Mouse (Mus musculus) CD4-positive helper T cell, adult 2 months (primary cell): ENCODE results near the gene Dnajb8.

Source experiments
- DNase-seq: peaks from one replicate; pipeline ENCODE4 v3.0.0-alpha.2; 2012; ENCODE audit warnings: low read depth, missing footprints, low spot score

Gene Dnajb8

DNA sequence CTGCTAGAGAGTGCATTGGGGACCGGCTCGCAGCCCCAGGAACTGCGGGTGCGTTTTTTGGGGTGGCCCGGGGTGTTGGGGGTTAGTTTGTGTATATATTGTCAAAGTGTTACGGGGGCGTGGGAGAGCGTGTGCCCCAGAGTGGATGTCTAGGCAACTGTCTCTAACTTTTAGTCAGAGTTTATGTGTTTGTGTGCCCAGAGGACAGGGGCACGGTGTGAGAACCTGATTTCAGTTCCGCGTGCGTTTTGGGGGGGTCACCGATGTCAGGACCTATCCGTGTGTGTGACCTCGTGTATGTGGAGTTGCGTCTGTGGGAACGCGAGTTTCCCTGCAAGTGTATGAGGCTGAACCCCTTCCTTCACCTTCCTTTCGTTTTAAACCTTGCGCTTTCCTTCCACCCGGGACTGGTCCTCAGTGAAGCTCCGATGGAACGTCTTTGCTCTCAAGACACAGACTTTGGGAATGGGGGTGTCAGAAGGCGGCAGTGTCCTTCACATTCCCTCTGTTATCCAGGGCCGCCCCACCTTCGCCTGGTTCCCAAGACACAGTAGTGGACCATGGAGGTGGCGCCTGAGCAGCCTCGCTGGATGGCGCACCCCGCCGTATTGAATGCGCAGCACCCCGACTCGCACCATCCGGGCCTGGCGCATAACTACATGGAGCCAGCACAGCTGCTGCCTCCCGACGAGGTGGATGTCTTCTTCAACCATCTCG lies 22.9 kb upstream of the Dnajb8 start:
- DNase-seq = no peak

DNA sequence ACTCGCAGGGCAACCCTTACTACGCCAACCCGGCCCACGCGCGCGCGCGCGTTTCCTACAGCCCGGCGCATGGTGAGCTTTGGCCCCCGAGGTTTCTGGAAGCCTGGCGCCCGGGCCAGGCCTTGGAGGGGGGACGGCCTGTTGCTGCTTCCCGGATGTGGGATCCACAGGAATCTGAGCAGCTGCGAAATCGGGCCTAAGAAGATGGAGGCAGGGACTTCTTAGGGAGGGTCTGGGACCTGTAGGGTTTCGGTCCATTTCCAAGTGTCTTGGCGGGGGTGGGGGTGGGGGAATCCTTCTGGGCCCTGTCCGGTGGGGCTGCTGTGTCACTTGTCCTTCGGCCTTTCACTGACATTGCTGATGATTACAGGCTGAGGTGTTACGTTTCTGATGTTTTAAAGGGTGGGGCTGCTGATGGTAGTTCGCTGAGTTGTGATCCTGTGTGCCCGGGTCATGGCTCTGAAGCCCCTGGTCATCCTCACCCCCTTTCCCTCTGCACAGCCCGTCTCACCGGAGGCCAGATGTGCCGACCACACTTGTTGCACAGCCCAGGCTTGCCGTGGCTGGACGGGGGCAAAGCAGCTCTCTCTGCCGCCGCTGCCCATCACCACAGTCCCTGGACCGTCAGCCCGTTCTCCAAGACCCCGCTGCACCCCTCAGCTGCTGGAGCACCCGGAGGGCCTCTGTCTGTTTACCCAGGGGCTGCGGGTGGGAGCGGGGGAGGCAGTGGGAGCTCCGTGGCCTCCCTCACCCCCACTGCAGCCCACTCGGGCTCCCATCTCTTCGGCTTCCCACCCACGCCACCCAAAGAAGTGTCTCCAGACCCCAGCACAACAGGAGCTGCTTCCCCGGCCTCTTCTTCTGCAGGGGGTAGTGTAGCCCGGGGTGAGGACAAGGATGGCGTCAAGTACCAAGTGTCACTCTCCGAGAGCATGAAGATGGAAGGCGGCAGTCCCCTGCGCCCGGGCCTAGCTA lies 22.1 kb upstream of the Dnajb8 start:
- DNase-seq = no peak

DNA sequence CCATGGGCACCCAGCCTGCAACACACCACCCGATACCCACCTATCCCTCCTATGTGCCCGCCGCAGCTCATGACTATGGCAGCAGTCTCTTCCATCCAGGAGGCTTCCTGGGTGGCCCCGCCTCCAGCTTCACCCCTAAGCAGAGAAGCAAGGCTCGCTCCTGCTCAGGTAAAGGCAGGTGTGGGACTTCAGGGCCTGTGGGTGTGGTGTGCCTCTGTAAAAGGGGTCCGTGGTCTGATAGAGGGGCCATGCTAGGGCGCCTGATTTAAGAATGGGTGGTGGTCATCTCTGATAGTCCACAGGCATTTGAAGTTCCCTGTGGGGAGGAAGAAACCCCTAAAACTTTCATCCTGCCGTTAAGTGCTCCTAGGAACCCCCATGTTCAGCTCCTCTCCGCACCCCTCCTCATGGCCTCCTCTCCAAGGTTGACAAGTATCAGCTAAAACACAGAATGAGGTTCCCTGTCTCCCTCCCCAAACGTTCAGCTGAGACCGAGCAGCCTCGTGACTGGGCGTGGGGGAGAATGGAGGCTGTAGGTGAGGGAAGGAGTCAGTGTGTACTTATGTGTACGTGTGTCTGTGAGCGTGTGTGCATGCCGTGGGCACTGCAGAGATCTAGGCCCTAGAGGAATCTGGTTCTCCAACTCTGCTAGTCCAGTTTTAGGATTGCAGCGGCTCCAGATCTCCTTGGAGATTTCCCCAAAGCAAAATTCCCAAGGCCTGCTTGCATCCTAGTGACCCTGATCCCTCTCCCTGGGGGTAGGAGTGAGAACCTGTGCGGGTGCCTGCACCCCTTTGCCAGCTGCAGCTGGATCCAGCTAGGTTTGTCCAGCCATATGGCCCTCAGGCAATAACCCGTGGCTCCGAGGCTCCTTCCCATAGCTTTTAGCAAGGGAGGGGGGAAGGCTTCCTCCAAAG lies 21.1 kb upstream of the Dnajb8 start:
- no peak for DNase-seq

DNA sequence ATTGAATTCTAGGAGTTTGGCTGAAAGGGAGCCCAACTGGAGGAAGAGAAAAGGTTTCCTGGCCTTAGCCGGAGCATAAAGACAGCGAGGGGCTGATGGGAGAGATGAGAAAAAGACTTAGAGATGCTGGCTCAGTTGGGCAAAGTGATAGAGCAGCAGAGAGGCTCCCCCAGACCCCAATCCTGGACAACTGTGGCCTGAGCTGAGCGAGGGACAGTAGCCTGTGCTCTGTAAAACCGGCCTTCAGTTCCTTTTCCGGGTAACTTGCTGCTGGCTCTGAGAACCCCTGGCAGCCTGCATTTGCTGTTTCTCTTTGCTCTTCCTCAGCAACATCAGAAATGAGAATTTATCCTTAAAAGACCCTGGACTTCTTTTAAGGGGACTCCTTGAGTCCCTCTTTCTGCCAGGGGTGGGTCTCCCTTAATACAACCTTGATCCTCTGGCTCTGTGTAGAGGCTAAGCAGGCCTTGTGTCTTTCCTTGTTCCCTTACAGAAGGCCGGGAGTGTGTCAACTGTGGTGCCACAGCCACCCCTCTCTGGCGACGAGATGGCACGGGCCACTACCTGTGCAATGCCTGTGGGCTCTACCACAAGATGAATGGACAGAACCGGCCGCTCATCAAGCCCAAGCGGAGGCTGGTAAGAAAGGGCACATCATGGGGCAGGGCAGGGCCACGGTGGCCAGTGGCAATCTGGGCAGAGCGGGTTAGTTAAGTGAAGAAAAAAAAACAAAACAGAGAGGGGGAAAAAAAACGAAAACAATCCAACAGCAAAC lies 20.0 kb upstream of the Dnajb8 start:
- no peak for DNase-seq

DNA sequence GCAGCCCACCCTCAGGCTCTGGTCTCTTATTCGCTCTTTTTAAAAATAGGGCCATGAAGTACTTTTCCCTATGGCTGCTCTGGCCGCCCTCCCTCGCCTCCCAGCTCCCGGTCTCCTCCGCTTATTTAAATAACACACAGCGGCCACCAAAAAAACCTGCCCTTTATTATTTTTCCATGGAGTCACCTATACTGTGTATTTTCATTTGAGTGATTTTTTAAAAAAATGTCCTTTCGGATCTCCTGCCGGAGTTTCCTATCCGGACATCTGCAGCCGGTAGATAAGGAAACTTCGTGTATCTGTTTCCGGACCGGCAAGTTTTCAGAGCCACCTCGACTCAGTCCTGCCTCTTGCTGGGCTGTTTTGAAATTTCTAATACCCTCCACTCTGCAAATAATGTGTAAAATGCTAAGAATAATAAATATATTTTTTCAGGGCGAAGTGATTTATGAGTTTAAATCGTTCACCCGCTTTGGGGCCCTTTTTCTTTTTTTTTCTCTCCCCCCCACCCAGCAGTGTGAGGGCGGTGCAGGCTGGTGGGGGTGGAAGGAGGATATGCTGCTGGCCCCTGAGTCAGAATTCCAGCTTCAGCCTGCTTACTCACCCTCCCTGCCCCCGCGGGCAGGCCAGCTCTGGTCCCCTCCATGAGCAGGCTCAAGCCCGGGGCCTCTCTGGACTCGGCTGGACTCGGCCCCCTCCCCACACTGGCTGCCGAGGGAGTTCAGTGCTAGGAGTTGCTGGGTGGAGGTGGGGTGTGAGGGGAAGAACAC lies 19.0 kb upstream of the Dnajb8 start:
- no peak for DNase-seq

DNA sequence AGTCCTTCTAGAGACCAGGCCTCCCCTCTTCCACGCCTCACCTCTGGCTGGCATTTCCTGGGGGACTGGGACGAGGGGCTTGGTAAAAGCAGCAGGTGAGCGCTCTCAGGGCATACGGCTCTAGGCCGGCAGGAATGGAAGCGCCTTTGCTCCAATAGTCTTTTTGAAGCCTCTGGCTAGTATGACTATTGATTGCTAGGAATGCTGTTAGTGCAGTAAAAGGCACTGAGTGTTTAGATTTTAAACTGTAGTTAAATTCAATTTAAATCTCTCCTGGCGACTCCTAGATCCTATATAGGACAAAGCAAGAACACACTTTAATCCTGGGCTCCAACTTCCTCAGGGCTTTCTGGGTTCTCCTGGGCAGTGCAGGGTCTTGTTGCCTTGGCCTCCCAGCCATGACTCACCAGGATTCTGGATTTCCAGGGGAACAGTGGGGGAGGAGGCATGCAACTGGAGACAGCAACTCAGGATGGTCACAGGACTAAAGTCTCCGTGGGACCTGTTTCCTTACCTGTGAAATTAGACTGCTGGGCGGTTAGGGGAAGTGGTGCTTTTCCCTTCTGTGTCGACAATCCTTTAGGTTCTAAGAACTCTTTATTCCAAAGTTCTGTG lies 18.2 kb upstream of the Dnajb8 start:
- no peak for DNase-seq

DNA sequence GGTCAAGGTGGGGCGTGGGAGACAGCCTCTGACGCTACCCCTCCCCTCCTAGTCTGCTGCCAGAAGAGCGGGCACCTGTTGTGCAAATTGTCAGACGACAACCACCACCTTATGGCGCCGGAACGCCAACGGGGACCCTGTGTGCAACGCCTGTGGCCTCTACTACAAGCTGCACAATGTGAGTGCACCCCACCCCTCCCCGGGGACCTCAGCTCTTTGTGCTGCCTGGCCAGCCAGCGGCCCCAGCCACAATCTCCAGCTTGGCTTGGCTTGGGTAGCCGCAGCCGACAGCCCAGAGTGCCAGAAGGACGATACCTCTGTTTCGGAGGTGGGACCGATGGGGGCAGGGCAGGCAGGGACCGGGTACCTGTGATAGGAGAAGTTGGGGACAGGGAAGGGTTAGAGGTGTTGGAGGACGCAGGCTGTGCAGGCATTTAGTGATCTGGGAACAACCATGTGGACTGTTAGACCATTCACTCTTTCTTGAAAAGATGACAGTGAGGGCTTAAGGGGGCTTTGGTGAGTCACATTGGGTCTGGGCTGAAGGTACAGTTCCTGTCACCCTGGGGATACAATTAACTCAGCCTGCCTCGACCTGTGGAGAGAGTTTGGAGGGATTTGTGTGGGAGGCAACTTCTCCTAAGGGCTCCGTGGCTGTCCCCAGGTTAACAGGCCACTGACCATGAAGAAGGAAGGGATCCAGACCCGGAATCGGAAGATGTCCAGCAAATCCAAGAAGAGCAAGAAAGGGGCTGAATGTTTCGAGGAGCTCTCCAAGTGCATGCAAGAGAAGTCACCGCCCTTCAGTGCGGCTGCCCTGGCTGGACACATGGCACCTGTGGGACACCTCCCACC lies 17.3 kb upstream of the Dnajb8 start:
- no peak for DNase-seq

DNA sequence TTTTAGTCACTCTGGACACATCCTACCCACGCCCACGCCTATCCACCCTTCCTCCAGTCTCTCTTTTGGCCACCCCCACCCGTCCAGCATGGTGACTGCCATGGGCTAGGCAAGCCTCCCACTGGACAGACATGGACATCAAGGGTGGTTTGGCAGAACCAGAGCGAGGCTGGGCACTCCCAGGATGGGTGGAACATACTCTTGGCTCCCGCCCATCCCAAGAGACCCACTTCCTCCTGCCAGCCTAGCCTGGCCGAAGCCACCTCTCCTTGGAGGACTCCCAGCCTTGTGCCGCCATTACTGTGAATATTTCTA lies 16.7 kb upstream of the Dnajb8 start:
- no peak for DNase-seq

DNA sequence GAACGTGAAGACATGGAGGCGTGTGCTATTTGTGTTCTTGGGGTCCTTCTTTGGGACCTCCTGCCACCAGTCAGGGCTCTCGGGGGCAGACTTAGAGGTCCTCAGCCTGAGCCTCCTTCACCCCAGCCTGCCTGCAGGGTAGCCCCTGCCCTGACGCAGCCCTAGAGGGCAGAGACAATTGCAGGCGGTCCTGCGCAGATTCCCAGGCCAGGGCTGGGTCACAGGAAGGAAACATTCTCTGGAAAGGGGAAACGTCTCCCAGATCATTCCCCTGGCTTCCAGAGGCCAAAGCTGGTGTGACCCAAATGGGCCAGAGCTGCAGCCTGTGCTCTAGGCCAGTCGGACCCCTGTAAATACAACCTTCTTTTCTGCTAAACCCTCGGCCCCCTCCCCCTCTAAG lies 16.1 kb upstream of the Dnajb8 start:
- DNase-seq = no peak

DNA sequence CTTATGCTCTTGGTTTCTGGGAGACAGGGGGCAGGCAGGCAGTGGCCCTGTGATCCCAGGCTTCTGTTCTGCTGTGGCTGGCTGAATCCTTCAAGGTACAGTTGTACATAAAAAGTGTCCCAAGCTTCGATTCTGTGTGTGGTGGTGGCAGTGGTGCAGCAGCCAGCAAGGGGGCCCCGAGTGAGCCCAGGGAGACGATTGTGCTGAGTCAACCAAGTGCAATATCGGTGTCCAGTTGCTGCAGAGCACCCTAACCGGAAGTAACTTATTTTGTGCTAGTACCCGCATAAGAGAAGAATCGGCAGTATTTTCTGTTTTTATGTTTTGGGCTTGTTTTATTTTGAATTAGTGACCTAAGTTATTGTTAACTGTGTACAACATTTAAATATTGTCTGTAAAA lies 15.5 kb upstream of the Dnajb8 start:
- DNase-seq = no peak

DNA sequence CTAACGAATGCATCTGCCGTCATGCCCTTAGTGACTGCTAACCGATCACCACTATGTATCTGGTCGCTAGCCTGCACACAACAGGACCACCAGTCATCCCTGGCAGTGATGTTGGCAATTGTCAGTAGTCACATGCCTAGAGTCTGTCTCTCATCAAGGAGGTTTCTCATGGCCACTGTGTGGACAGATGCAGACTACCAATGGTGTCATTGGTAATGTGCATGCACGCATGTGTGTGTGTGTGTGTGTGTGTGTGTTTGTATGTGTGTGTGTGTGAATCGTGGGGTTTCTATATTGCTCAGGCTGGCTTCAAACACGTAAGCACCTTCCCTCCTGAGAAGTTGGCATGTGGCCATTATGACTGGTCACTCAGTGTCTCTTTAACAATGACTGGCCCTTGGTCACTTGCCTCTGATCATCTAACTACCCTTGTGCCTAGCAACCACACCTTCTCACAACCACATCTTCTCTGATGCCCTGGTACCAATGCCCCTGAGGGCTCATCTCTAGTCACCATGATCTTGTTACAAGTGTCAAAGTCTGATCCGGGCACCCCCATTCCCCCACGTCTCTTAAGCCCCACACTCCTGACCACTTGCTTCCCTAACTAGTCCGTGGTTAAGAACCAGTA lies 14.6 kb upstream of the Dnajb8 start:
- DNase-seq = no peak

DNA sequence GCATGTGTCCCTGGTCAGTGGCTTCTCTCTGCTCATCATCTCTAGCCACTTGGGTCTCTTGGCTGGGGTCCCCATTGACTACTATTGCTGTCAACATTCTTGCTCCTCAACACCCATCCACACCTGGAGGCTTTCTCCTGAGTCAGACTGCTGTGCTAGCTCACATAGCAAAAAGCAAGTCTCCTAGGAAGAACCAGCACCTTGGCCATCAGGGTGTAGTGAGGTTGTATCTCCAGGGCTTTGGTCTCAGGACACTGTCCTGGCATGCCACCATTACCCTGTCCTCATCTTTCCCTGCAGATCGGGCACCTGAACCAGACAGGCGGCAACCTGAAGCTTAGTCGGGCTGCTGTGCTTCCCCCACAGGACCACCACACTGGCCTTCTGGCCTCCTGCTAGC lies 13.7 kb upstream of the Dnajb8 start:
- no peak for DNase-seq

DNA sequence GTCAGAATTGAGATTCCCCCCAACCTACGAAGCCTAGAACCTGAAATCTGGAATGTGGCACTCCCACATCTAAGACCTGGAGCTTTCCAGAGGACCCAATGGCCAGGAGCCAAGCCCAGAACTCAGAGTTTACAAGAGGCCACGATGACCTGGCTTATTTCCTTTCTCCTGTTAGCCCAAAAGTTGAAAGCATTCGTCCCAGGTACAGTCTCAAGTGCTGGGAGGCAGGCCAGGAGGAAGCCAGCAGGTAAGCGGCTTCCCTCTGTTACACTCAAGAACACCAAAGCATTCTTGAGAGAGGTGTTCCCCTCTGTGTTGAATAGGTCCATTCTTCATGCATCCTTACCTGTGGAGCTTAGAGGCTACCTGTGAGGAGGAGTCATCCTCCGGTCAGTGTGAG lies 12.6 kb upstream of the Dnajb8 start:
- DNase-seq = no peak

DNA sequence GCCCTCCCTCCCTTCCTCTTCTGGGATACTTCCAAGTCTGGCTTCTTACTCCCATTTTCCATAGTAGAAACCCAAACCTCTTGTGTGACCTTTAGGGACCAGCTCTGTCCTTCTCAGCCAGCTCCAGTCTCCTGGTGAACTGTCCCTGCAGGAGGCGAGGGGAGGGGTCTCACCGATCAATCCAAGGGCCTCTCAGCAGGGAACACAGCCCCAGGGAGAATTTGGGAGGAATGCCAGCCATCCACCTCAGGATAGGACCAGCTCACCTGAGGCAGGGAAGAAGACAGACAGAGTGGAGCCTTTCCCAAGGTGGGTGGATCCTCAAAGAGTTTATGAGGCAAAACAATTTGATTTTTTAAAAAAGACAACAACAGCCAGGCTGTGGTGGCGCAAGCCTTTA lies 11.9 kb upstream of the Dnajb8 start:
- DNase-seq = no peak

DNA sequence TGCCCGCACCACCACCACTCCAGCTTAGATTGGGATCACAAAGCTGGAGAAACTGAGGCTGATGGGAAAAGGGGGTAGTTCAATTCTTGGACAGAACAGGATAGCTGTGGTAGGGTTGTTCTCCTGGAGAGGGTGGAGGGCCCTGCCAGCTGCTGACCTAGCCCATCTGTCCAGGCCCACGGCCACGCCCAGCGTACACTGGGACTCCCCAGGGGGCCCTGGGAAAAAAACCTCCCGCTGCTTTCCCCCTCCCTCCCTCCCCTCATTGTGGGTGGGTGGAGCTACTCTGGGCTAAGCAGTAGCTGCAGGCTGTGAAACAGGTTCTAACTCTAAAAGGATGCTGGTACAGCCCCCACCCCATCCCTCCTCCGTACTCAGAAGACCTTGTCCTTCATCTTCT lies 6.3 kb upstream of the Dnajb8 start:
- DNase-seq = no peak

DNA sequence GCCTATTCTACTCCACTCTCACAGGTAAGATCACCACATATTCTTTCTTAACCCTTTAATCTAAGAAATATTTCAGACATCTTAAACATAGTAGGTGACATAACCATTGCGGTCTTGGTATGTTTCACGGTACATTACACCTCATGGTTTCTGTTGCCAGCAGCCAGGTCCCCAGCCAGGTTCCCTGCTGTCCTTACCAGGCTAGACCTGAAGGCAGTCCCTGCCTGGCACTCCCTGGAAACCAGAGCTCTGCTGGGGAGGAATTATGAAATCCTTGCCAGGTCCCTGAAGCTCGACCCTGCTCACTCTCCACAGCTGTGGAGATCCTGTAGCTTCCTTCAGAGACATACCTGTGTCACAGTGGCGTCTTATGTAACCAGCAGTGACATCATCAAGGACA lies 5.9 kb upstream of the Dnajb8 start:
- no peak for DNase-seq

DNA sequence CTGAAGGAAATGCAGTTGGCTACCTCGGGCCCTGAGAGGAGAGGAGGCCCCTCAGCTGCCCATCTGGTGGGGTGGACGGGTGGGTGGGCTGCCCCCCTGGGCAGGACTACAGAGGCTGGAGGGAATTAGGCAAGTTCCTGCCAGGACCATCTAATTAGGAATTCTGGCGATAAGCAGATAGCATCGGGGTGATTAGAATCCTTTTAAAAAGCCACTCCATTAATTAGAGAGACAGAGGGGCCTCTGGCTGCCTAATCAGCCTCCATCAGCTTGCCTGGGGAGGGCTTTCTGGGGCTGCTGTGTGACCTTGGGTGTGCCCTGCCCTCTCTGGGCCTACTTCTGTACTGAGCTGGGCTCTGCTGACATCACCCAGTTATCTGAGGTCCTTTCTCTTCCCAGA lies 3.0 kb upstream of the Dnajb8 start:
- DNase-seq = no peak

DNA sequence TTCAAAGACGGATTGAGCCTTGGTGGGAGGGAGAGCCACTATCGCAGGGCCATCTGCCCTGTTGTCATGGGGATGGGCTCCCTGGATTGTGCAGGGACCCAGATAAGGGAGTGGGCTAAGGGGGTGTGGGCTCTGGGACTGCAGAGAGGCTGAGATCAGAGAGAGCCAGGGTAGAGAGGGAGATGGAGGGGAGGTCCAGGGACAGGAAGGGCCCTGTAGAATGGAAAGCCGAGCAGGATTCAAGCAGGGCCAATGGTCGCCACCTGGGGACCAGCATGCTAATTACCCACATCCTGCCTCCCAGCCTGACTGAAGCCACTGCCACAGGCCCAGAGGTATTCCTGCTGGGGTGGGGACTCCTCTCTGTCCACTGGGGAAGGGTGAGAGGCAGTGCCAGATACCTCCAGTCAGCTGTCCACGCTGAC lies 4.5 kb downstream of the Dnajb8 start:
- DNase-seq = no peak

DNA sequence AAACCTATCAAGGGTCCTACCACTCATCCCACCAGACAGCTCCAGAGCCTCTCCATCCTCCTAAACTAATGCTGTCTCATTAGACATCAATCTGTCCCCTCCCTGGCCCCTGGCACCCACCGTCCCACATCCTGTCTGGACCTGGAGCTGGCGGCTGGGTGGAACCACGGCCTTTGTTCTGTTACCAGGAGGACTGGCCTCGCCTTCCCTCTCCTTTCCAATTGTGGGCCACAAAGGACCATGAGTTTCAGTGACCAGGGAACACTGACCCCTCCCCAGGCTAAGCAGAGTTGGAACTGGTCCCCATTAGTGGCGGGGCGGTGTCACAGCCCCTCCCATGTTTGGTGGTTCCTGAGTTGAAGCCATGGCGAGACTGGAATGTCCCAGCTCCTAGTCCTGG lies 5.5 kb downstream of the Dnajb8 start:
- no peak for DNase-seq
